Mouse (Mus musculus) activated CD4-positive, CD25-positive, alpha-beta regulatory T cell, adult 4 months (primary cell): ENCODE measurements around the gene Fosb. TPM values are rescaled to one million over a fixed set of nuclear protein-coding genes. Genes with fewer than 3 reads are reported as not detected.
A peak's percentile ranks its signal among the peaks of the same experiment; 100 is the strongest.

ENCODE experiments used
- ATAC-seq: one replicate; pipeline ENCODE4 v1.8.0; 2017
- polyA plus RNA-seq, 2 experiments: library from polyadenylated mRNA; unstranded; fragments of 100-300 nt; shearing (Covaris generic); gene quantifications; one replicate each; pipeline ENCODE4 v1.2.1; 2017

Gene Fosb
- 1 to 10 TPM in 1 of 2 experiments, under 1 TPM in 1; 0.79 to 1.1 TPM for polyA plus RNA-seq

GRCm38 (mm10) chr7:19309884-19310641, at the start of gene Fosb:
Gene Fosb (minus strand): TSS chr7:19310051.
- ATAC-seq, result peak; percentile 60

- ATAC-seq, result peak; percentile 81
These were observed 49.5 kb upstream of the Fosb start, which contains the start of the genes Cd3eap and Ppp1r13l for GRCm38 (mm10) chr7:19359299-19359891. Gene Cd3eap (minus strand): TSS chr7:19359483. Gene Ppp1r13l (plus strand): TSS chr7:19359749.

GRCm38 (mm10) chr7:19358634-19359033, 48.8 kb upstream of the Fosb start:
- no peak for ATAC-seq

- ATAC-seq, result no peak
These were observed 47.8 kb upstream of the Fosb start for GRCm38 (mm10) chr7:19357381-19358375.

GRCm38 (mm10) chr7:19356311-19356710, 46.5 kb upstream of the Fosb start:
- no peak for ATAC-seq

- no peak for ATAC-seq
These were observed 45.1 kb upstream of the Fosb start for GRCm38 (mm10) chr7:19354991-19355390.

GRCm38 (mm10) chr7:19350221-19350620, 40.4 kb upstream of the Fosb start:
- ATAC-seq, result no peak

GRCm38 (mm10) chr7:19349188-19349915, 39.5 kb upstream of the Fosb start:
- no peak for ATAC-seq

GRCm38 (mm10) chr7:19344938-19345471, 35.2 kb upstream of the Fosb start:
- ATAC-seq, result peak; percentile 91

- peak; percentile 1 for ATAC-seq
These were observed 34.5 kb upstream of the Fosb start, which contains the start of gene Ercc1 for GRCm38 (mm10) chr7:19344237-19344847. Gene Ercc1 (plus strand): TSS chr7:19344778.

GRCm38 (mm10) chr7:19343210-19343808, 33.5 kb upstream of the Fosb start:
- ATAC-seq, result no peak

GRCm38 (mm10) chr7:19342481-19343027, 32.7 kb upstream of the Fosb start:
- ATAC-seq, result no peak

- no peak for ATAC-seq
These were observed 32.0 kb upstream of the Fosb start for GRCm38 (mm10) chr7:19341761-19342409.

GRCm38 (mm10) chr7:19341250-19341649, 31.4 kb upstream of the Fosb start:
- ATAC-seq, result no peak

- no peak for ATAC-seq
These were observed 28.7 kb upstream of the Fosb start for GRCm38 (mm10) chr7:19338596-19338995.

- no peak for ATAC-seq
These were observed 28.2 kb upstream of the Fosb start for GRCm38 (mm10) chr7:19338060-19338459.

GRCm38 (mm10) chr7:19337122-19337521, 27.3 kb upstream of the Fosb start:
- ATAC-seq, result no peak

GRCm38 (mm10) chr7:19335583-19335982, 25.7 kb upstream of the Fosb start:
- no peak for ATAC-seq

GRCm38 (mm10) chr7:19332709-19333352, 23.0 kb upstream of the Fosb start:
- ATAC-seq, result peak; percentile 92
